Mouse (Mus musculus) embryonic facial prominence, embryonic 14.5 days (tissue): ENCODE data around the gene Ostf1. TPM values are rescaled to one million over a fixed set of nuclear protein-coding genes. Genes with fewer than 3 reads are reported as not detected.

Experiments
- ATAC-seq: fragments of 200-750 bp; cut with Nextera tagmentation; 2 replicates; pipeline ENCODE4 v1.8.0; 2017; ENCODE audit warnings: low read depth, moderate number of reproducible peaks, moderate TSS enrichment
- DNase-seq: peaks from one replicate; pipeline ENCODE4 v3.0.0-alpha.2; 2015; ENCODE audit warnings: low spot score
- H3K27ac ChIP-seq: fragments of 300-500 bp; sonication (generic); replicated peaks from 2 replicates; pipeline ENCODE4 v1.5.1; 2014; ENCODE audit warnings: low read depth, mild to moderate bottlenecking, low read length, moderate library complexity
- H3K27me3 ChIP-seq: fragments of 300-500 bp; sonication (generic); replicated peaks from 2 replicates; pipeline ENCODE4 v1.6.1; 2014; ENCODE audit warnings: low read length; ENCODE audit not compliant: control insufficient read depth, insufficient read depth
- H3K36me3 ChIP-seq: fragments of 300-500 bp; sonication (generic); 2 replicates; pipeline ENCODE4 v1.6.1; 2014; ENCODE audit warnings: low read length, mixed read lengths; ENCODE audit not compliant: control insufficient read depth, insufficient read depth
- H3K4me1 ChIP-seq: fragments of 300-500 bp; sonication (generic); 2 replicates; pipeline ENCODE4 v1.6.1; 2014; ENCODE audit warnings: antibody characterized with exemption, low read length; ENCODE audit not compliant: control insufficient read depth, insufficient read depth
- H3K4me2 ChIP-seq: fragments of 300-500 bp; sonication (generic); 2 replicates; pipeline ENCODE4 v1.6.1; 2014; ENCODE audit warnings: low read depth, mild to moderate bottlenecking, low read length, moderate library complexity, mixed read lengths
- H3K4me3 ChIP-seq: fragments of 300-500 bp; sonication (generic); 2 replicates; pipeline ENCODE4 v1.5.1; 2014; ENCODE audit warnings: low read depth, mild to moderate bottlenecking, low read length
- H3K9ac ChIP-seq: fragments of 300-500 bp; sonication (generic); 2 replicates; pipeline ENCODE4 v1.6.1; 2014; ENCODE audit warnings: low read depth, mild to moderate bottlenecking, low read length, moderate library complexity, mixed read lengths
- H3K9me3 ChIP-seq: fragments of 300-500 bp; sonication (generic); 2 replicates; pipeline ENCODE4 v1.6.1; 2016; ENCODE audit warnings: low read length; ENCODE audit not compliant: control insufficient read depth
- WGBS: fragments of 180-500 bp; shearing (Covaris S2); extraction: QIAGEN DNeasy Blood & Tissue Kit; methylation state at CpG from one replicate; pipeline ENCODE4 v1.1.7; 2014; 5-methylcytosine and 5-hydroxymethylcytosine counted together
- polyA plus RNA-seq: library from polyadenylated mRNA; unstranded; fragments of >200 nt; fragmentation: Nextera tagmentation; extraction: Ambion mirVana; gene quantifications from 2 replicates; pipeline ENCODE4 v1.2.1, GENCODE M21; 2014

Ostf1 gene
- polyA plus RNA-seq, 1 experiment from 2014 or later, result 116 TPM

GRCm38 (mm10) chr19:18650473-18650872, 18.9 kb upstream of the Ostf1 start:
- Histone ChIP-seq H3K4me1 (no peaks in the 10 kb centered on the region), H3K4me3 (no peak overlapping the region), H3K27me3 (no peaks in the 10 kb centered on the region), H3K9ac (no peak overlapping the region), H3K9me3 (no peaks in the 10 kb centered on the region), H3K36me3 (no peaks in the 10 kb centered on the region), H3K27ac (no peak overlapping the region), H3K4me2 (no peak overlapping the region)
- ATAC-seq (no peak), DNase-seq (no peak)
- 76% methylated on average over 6 of the region's 6 CpGs for WGBS

GRCm38 (mm10) chr19:18649955-18650354, 18.3 kb upstream of the Ostf1 start:
- DNase-seq (no peak), ATAC-seq (no peak)
- no peak overlapping the region for H3K4me3 ChIP-seq
- no peak overlapping the region for H3K27ac ChIP-seq
- H3K9ac ChIP-seq, result no peak overlapping the region
- H3K4me1 ChIP-seq, result no peaks in the 10 kb centered on the region
- H3K27me3 ChIP-seq, result no peaks in the 10 kb centered on the region
- H3K36me3 ChIP-seq, result peaks cover 4% of the 10 kb centered on the region; the same call in 1 of the 2 replicates
- no peak overlapping the region for H3K4me2 ChIP-seq
- WGBS, result 83% methylated on average over 4 of the region's 4 CpGs
- H3K9me3 ChIP-seq, result no peaks in the 10 kb centered on the region

- no peak for ATAC-seq
Measured at GRCm38 (mm10) chr19:18648558-18648945, 16.9 kb upstream of the Ostf1 start.

GRCm38 (mm10) chr19:18647775-18648557, 16.3 kb upstream of the Ostf1 start:
- H3K27ac ChIP-seq, result no peak overlapping the region
- H3K9ac ChIP-seq, result no peak overlapping the region
- no peaks in the 10 kb centered on the region for H3K9me3 ChIP-seq
- no peak overlapping the region for H3K4me2 ChIP-seq
- ATAC-seq (no peak), DNase-seq (no peak)
- no peak overlapping the region for H3K4me3 ChIP-seq
- H3K36me3 ChIP-seq, result peaks cover 4% of the 10 kb centered on the region; the same call in 1 of the 2 replicates
- no peaks in the 10 kb centered on the region for H3K27me3 ChIP-seq
- 71% methylated on average over 9 of the region's 9 CpGs for whole genome bisulfite sequencing
- H3K4me1 ChIP-seq, result no peaks in the 10 kb centered on the region

More at GRCm38 (mm10) chr19:18648558-18648945, 16.9 kb upstream of the Ostf1 start:
- Histone ChIP-seq H3K9ac (no peak overlapping the region), H3K4me2 (no peak overlapping the region), H3K4me1 (no peaks in the 10 kb centered on the region), H3K4me3 (no peak overlapping the region), H3K9me3 (no peaks in the 10 kb centered on the region), H3K27ac (no peak overlapping the region), H3K27me3 (no peaks in the 10 kb centered on the region), H3K36me3 (peaks cover 4% of the 10 kb centered on the region; the same call in 1 of the 2 replicates)
- WGBS, result 75% methylated on average over 6 of the region's 6 CpGs
- DNase-seq, result no peak

- no peak for DNase-seq
- 76% methylated on average over 5 of the region's 5 CpGs for WGBS
- no peak overlapping the region for H3K27ac ChIP-seq
Measured at GRCm38 (mm10) chr19:18646853-18647420, 15.3 kb upstream of the Ostf1 start.

DNA sequence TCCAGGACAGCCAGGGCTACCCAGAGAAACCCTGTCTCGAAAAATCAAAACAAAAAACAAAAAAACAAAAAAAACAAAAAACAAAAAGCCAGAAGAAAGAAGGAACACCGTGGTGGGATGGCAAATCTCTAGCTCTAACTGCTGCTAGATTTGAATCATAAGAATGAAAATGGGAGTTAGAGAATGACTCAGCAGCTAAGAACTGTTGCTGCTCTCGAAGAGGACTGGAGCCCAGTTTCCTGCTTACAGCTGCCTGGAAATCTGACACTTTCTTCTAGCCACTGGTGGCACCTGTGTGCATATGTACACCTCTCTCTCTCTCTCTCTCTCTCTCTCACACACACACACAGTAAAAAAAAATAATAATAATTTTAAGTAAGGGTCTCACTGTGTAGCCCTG, 14.8 kb upstream of the Ostf1 start:
- H3K27ac ChIP-seq, result no peak overlapping the region
- peaks cover 9% of the 10 kb centered on the region; the same call in 1 of the 2 replicates for H3K36me3 ChIP-seq
- no peak overlapping the region for H3K4me2 ChIP-seq
- no peak for ATAC-seq
- no peaks in the 10 kb centered on the region for H3K9me3 ChIP-seq
- H3K27me3 ChIP-seq, result no peaks in the 10 kb centered on the region
- DNase-seq, result no peak
- H3K4me1 ChIP-seq, result peaks cover 2% of the 10 kb centered on the region; the same call in 1 of the 2 replicates
- WGBS, result 61% methylated on average over 3 of the region's 3 CpGs
- H3K9ac ChIP-seq, result no peak overlapping the region
- H3K4me3 ChIP-seq, result no peak overlapping the region

More at GRCm38 (mm10) chr19:18646853-18647420, 15.3 kb upstream of the Ostf1 start:
- H3K4me1 ChIP-seq, result no peaks in the 10 kb centered on the region
- no peaks in the 10 kb centered on the region for H3K9me3 ChIP-seq
- no peak for ATAC-seq
- no peak overlapping the region for H3K9ac ChIP-seq
- H3K4me3 ChIP-seq, result no peak overlapping the region
- no peaks in the 10 kb centered on the region for H3K27me3 ChIP-seq
- no peak overlapping the region for H3K4me2 ChIP-seq
- peaks cover 9% of the 10 kb centered on the region; the same call in 1 of the 2 replicates for H3K36me3 ChIP-seq

- H3K27me3 ChIP-seq, result no peaks in the 10 kb centered on the region
- peaks cover 9% of the 10 kb centered on the region; the same call in 1 of the 2 replicates for H3K36me3 ChIP-seq
- ATAC-seq (no peak), DNase-seq (no peak)
- no peaks in the 10 kb centered on the region for H3K9me3 ChIP-seq
- no peak overlapping the region for H3K4me3 ChIP-seq
- H3K4me2 ChIP-seq, result no peak overlapping the region
- peaks cover 7% of the 10 kb centered on the region for H3K4me1 ChIP-seq
- no peak overlapping the region for H3K27ac ChIP-seq
- H3K9ac ChIP-seq, result no peak overlapping the region
- 82% methylated on average over 6 of the region's 6 CpGs for WGBS
Measured at GRCm38 (mm10) chr19:18644084-18644483, 12.5 kb upstream of the Ostf1 start.

- no peak overlapping the region for H3K27ac ChIP-seq
- DNase-seq (no peak), ATAC-seq (no peak)
- peaks cover 7% of the 10 kb centered on the region for H3K4me1 ChIP-seq
- H3K4me2 ChIP-seq, result no peak overlapping the region
- H3K27me3 ChIP-seq, result no peaks in the 10 kb centered on the region
- H3K9ac ChIP-seq, result no peak overlapping the region
- H3K36me3 ChIP-seq, result peaks cover 9% of the 10 kb centered on the region; the same call in 1 of the 2 replicates
- no peak overlapping the region for H3K4me3 ChIP-seq
- H3K9me3 ChIP-seq, result no peaks in the 10 kb centered on the region
- WGBS, result 45% methylated on average over 4 of the region's 4 CpGs
Measured at GRCm38 (mm10) chr19:18643411-18643810, 11.8 kb upstream of the Ostf1 start.
